Mouse (Mus musculus): ENCODE results near the gene Bbs9.
A peak's percentile ranks its signal among the peaks of the same experiment; 100 is the strongest.

The Bbs9 gene

DNA sequence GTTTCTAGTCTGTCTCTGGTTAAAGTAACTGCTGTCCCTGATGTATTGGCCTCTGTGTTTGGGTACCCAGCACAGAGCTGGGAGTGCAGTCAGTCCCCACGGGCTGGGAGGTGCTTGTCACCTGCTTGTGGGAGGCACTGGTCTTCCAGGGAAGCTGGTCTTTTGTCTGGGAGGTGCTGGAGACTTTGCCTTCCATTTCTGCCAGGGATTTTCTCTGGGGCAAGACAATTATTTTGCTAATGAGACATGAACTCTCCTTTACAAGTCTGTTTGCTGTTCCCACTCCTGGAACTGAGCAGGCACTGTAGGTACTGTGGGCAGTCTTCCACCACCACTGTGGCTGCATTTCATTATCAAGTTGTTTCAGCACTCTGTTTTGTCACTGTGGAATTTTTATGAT lies 223.0 kb downstream of the Bbs9 start:
- DNase-seq = no peak

DNA sequence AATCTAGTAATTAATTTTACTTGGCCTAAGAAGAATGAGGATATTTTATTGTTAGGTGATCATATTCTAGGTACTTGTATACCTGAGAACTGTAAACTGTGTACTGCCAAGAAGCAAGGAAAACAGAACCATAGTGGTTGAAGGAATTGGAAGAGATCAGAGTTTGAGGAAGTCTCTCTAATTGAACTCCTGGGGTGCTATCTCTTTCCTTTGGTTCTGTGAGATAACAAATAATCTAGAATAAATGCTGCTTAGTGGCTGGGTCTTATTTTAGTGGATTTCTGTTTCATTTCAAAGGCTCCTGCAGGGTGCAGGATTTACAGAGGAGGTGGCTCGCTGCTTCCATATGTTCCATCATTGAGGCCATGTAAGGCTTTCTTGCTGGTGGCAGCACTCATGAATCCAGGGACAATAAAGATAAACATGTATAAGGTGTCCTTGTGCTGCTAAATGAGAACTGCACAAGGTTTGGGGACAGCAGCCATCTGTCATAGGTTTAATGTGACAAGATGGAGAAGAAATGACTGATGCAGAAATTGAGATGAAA lies 226.6 kb downstream of the Bbs9 start:
- DNase-seq = no peak

DNA sequence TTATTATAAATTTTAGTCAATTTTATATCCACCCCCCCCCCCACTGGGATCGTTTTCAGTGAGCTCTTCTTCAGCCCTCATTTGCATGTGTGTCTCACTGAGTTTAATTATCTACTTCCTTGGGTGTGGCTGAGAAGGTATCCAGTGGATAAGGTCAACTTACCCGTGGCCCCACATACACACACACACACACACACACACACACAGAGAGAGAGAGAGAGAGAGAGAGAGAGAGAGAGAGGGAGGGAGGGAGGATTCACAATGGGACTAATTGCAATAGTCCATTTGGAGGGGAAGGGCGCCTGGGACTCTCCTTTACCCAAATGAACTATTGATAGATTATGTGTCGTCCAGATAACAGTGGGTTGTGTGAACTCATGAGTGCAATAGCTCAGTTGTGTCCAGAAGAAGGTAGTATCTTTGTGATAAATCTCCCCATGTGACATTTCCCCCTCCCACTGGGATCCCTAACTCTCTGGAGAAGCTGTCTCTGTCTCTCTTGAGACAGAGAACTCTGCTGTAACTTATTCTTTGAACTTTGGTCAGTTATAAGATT lies 227.4 kb downstream of the Bbs9 start:
- DNase-seq = no peak

DNA sequence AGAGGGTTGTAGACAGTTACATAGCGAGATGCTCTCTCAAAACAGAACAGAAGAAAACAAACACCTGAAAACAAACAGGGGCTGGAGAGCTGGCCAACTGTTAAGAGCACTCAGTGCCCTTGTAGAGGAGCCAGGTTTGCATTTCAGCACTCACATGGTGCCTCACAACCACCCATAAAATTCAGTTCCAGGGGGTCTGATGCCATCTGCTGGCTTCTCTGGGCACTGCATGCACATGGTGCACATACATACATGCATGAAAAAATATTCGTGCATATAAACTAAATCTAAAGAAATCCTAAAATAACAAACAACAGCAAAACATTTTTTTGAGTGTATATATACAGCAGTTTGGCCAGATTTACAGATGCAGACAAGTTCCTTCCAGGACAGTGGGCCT lies 228.0 kb downstream of the Bbs9 start:
- DNase-seq = no peak

DNA sequence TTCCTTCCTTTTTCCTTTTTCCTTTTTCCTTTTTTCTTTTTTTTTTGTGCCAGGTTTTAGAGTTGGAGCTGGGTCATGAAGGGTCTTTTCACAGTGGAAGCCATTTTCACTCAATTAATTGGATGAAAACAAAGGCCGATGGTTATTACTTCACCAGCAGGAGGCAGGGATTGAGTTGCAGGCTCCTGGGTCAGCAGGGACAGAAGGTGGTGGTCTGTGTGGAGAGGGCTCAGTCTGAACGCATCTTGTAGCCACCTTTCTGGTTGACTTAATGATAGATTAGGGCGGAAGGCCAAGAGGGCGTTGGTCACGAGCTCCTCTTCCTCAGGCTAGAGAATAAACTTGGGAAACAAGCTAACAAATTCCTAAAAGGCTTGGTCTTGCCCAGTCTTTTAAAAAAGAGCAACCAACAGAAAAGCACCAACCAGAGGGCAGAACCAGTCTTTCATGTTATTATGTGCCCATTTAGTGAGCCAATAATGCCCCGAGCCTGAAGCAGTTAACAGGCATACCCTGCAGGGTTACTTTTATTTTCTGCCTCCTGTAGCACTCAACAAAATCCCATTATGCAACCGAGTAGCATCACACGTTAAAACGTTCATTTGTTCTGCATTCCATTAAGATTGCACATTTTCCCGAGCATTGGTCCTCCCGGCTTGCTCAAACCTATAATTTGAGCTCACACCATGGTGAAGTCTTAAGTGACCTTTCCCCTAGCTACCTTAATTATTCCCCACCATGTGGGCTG lies 231.8 kb downstream of the Bbs9 start:
- DNase-seq = no peak

DNA sequence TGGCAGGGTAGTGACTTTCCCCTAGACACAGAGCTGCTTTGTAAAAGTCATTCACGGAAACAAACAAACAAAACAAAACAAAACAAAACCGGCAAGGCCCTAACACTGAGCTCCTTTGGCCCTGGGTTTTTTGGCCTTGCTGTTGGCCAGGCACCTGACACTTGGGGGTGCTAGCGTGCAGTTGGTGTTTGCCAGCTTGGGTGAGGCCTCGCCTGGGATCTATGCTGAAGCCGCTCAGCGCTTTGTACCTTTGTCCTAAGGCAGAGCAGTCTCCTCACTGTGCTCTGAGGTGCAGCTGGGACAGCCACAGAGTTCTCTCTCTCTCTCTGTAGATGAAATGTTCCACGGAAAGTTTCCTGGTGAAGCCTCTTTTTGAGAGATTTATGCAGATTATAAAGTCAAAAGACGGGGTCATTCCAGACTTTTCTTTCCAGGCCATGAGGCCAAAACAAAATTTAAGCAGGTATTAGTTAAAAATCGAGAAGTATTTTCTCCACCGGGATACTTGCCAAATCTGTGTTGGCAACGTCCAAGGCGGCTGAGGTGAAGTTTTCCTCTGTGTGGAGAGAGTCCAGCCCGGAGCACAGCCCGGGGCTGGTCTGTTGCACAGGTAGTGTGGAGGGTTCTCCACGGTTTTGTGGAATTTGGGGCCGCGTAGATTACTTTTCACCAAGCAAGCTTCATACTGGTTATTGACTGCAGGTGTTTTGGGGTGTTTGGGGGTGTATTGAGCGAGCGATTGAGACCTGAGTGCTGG lies 233.6 kb downstream of the Bbs9 start:
- peak; percentile 82 for DNase-seq

DNA sequence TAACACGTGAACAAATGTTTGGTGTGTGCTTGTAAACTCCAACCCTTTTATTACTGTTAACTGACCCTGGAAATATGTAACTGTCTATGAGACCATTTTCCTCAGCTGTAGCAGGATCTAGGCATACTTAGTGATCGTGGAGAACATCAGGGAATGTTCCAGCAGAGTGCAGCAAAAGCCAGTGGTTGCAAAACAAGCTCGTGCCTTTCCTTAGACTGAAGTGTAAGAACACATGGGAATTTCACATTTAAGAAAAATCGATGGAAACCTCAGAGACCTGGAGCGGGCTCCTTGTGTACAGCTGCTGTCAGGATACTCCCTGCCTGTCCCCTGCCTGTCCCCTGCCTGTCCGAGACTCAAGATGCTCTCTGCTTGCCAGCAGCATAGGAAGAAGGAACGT lies 234.5 kb downstream of the Bbs9 start:
- no peak for DNase-seq

DNA sequence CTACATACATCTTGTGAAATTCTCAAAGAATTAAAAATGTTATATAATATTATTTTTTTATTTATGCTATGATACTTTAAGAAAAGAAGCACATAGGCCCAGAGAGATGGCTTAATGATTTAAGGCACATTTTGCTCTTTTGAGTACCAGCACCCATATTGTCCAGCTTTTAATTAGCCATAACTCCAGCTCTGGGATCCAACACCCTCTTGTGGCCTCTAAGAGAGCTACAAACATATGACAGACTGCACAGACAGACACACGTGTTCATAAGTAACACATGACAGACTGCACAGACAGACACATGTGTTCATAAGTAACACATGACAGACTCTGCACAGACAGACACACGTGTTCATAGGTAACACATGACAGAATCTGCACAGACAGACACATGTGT lies 235.8 kb downstream of the Bbs9 start:
- no peak for DNase-seq

DNA sequence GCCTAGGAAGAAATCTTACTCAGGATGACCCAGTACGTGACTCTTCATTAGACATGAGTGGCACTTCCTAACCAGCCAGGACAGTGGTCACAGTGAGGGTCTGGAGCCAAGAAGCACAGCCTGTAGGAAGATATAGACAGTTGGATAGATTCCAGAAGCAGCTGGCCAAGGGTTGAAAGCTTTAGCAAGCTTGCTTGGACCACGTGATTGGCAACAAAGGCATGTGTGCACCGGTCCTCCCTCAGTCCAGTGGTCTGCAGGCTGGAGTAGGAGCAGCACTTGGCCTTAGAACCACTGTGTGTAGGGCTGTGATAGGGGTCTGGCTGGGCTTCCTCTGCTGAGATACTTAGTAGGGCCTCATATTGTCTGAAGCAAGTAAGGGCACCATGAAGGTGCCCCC lies 237.2 kb downstream of the Bbs9 start:
- DNase-seq = no peak

DNA sequence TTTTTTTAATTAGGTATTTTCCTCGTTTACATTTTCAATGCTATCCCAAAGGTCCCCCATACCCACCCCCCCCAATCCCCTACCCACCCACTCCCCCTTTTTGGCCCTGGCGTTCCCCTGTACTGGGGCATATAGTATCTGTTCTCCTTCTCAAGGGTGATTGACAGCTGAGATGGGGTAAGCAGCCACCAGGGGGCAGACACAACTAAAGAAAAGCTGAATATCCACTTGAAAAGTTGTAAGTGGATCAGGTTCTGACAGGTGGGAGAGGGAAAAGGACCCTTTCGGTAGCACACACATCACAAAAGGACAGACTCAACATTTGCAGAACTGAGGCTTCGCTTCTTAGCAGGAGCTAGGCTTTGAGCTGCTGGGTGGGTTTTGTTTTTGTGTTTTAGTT lies 237.8 kb downstream of the Bbs9 start:
- DNase-seq = peak; percentile 73

DNA sequence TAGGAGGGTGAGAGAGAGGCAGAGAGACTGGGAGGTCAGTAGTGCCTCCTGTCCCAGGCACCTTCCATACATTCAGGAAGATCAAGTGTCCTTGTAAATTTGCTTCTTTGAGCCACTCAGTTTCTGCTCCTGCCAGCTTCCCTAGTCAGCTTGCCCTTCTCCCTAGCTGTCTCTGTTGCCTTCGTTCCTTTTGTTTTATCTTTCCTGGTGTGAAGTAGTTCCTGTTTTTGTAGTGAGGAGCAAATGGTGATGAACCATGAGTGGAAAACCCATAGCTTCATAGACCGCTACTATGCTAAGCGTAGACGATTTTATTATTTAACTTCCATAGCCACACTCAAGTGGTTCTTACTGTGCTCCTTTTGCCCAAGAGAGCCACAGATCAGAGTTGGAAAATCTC lies 242.1 kb downstream of the Bbs9 start:
- DNase-seq = no peak

DNA sequence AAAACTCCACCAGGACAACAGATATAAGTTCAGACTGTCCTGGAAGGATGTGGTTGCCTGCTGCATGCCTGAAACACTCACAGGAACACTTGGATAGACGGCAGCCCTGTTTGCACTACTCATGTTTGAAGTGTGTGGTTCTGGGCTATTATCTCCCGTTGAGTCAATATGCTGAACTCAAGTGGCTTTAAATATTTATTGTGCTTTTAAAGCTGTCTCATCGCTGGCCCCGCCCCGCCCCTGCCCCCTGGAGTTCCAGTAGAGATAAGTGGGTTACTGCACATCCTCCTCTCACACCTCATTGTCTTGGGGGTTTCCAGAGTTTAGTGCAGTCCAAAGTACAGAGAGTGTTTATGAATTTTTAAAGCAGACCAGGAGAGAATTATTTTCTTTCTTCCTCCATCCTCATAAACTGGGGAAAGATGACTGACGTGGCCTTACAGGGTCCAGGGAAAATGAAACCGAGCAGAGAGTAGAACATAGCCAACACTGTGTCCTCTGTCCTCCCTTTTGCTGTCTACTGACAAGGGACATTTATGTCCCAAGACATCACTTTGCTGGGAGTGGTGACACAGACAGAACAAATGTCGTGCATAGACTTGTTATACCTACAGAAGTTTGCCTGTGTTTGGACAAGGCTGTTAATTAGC lies 242.8 kb downstream of the Bbs9 start:
- DNase-seq = no peak

DNA sequence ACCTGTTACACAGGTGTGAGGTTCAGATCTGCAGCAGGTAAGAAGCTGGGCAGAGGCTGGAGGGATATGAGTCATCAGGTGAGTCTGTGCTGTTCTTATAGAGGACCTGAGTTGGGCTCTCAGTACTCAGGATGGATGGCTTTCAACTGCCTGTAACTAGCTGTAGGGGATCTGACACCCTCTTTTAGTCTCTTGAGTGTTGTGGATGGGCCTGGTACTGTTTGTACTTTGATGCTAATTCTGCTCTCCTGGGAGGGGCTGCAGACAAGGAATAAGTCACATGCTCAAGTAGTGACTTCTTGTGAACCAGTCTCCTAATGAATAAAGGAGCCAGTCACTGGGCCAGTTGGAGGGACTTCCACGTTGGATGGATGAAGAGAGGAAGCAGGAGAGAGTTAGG lies 257.1 kb downstream of the Bbs9 start:
- no peak for DNase-seq

DNA sequence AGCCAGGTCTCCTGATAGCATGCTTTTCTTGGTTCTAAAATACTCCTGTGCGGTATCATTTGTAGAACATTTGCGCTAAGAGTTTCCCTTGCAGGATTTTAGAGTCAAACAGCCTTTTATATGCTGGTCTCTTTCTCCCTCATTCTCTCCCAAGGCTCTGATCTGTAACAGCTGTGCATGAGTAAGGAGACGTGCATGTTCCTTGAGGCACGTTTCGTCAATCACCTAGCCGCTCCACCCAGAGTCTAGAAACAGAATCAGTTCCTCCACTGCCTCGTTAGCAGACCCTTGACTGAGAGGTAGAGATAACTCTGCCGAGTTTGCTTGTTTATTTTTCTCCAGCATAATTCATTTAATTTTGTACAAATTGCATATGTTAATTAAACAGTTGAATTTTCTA lies 259.4 kb downstream of the Bbs9 start:
- DNase-seq = no peak

DNA sequence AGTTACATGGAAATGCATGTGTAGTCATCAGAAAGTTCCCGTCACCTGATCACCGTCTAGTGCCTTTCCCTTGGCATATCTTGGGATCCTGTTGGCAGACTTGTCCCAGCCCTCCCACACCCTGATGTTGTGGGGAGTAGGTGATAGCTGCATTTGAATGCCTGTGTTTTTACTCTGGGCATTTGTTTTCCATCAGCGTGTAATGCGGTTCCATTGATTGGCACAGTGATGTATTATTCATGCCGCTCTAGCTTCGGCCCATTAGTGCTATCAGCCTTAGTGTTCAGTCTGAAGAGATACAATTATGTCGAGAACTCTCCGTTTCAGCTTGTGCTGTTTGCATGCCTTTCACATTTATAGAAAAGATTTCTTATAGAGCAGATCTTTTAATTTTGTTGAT lies 259.9 kb downstream of the Bbs9 start:
- no peak for DNase-seq

DNA sequence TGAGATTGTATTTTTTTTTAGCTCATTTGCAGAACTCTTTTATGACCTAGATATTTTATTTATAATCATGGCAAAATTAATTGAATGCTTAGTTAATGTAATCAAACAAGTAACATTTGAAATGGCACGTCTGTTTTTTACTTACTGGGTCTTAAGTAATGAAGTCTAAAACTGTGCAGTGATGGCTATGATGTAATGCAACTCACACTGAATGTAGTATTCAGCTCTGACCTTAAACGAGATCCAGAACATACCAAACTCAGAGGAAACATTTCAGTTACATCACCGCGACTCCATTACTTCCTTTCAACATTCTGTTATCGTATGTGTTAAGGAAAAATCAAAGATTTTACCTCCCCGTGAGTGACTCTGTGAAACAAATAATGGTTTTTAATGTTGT lies 262.4 kb downstream of the Bbs9 start:
- no peak for DNase-seq

DNA sequence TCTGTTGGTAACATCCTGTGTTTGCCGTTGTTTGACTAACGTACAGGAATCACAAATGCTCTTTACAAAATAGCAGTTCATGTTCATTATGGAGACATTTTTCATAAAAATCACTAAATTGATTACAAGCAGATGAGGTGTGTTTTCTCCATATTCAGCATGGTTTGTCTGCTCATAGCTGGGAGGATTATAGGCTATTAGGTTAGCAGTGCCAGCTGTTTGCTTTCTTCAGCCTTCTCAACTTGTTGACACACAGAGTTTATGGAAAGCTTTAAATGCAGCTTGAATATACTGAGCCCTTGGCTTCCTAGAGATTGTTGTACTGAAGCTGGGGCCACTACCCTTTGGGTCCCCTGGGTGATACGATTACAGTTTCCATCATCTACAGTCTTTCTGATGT lies 263.3 kb downstream of the Bbs9 start:
- DNase-seq = no peak

DNA sequence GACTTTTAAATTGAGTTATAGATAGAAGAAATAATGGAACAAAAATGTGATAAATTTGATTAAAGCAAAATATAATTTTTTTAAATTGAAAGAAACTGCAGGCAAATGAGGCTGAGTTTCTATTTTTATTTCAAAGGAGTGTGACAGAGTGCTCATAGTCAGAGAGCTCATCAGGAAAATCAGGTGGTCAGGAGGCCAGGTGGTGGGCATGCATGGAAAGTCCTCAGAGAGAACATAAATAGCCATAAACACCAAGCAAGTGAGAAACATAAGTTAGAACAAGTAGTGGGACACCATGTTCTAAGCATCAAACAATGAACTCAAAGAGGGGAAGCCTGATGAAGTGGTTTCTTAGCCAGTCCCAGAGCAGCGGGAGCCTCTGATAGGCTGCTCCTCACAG lies 266.5 kb downstream of the Bbs9 start:
- DNase-seq = no peak

DNA sequence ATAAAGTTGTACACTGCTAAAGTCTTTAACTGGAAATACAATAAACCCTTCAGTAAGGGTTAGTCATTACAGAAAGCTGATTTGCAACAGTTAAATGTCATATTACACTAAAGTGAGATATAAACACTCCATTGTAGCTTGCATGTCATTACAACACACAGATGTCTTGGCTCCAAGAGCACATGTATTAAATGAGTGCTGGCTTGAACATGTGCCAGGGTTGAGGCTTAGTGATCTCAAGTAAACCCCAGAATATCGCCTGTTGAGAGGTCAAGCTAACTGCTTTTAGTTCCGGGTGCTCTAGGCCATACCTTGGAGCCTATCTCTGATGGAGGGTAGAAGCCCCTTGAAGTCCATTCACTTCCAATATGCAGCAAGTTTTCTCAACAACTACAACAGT lies 273.1 kb downstream of the Bbs9 start:
- no peak for DNase-seq

DNA sequence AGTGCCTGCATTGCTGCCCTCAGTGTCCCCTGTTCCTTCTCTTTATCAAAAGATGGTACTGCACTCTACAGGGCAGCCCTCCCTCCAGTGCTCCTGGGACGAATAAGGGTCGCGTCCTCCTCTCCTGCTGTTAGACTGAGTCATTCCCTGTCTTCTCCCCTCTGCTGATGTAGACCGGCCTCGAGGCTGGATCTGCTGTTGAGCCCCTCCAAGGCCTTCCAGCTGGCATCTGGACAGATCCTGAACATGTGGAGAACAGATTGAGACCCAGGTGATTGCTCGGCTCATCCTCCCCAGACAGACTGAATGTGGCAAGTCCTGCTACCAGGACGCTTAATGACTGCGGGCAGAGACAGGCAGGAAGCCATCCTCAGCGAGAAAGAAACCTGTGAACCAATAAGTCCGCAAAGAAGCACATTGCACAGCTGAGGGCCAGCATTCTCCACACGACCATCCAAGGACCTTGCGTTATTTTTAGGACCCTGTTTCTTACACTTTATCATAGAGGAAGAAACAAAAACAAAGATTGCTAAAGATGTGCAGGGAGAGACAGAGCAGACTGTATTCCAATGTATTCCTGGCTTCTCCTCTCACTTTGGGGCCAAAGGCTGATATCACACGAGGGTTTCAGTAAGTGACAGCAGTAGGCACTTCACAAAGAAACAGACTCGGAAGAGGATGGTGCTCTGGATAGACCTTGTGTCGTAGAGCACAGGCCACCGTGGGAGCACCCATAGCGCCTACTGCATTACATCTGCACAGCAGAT lies 275.4 kb downstream of the Bbs9 start:
- DNase-seq = no peak

DNA sequence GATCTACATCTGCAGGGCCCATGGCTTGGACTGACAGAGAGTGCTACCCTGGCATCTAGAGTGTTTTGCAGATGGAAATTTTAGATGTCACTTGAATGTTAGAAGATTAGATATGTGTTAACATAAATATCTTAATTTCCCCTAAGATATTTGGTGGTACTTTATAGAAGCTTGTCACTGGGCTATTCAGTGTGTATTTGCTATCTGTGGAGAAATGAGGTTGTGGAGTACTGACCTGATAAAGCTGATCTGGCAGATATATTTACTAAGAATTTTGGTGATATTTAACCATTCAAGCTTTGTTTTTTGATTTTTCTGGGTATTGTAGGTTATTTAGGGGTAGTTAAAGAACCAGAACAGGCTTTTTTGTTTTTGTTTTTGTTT lies 276.0 kb downstream of the Bbs9 start:
- no peak for DNase-seq

DNA sequence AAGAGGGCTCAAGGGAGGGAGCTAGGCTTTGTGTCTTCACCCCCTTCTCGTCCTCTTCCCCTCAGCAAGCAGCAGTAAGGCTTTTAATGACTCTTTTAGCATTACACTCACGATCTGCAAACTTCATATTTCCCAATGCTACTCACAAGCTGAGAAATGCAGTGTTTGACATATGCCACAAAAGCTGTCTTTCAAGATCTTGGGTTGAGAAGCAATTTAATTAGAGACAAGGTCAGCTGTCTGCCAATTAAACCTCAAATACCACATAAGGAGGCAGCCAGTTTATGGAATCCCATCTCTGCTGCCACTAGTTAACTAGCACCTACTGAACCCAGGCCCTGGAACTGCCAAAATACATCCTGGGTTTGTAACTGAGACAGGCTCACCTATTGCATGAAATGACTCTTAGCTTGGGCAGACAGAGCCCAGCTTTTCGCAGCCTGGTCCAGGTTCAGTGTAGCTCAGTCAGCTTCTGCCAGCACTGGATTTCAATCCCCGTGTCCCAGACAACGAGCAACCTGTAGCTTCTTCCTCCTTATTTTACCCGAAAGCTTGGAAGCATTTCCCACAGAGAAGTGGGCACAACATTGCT lies 278.7 kb downstream of the Bbs9 start:
- no peak for DNase-seq

DNA sequence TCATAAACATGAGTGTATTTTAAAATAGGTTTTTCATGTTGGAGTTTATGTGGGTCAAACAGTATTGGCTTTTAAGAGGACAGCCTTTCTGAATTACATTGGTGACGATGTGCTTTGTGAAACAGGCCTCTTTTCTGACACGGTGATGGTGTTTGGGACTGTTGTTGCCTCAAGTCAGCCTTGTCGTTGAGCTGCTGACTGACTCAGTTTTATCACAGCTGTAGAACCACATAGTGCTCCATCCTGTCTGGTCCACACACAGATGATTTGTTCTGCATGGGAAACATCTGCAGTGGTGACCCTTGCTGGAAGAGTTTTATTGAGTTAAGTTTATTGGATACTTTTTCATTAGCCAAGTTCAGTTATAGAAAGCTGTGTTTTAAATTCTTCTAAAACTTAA lies 283.0 kb downstream of the Bbs9 start:
- no peak for DNase-seq
